In genomic region chr9:94534795-94535194, GRCm38 (mm10) we compare ENCODE assay signal across 9 mouse cellular contexts. TPM values are rescaled to one million over a fixed set of nuclear protein-coding genes. Genes with fewer than 3 reads are reported as not detected.
DNase-seq lines count a peak whose midpoint lies in the region; ATAC-seq and TF ChIP-seq lines count a peak whose summit lies in the region.
"Had no signal": no experiment of that assay in that cellular context is flagged by ENCODE, and none has a peak within 500 bp of the region (broad histone marks: within the 10 kb centered on the region; RNA-seq: fewer than 3 reads in every experiment).

No protein-coding gene starts in this region.

- TF ChIP-seq CTCF in lung, embryonic 14.5 days (IDR thresholded peaks at IDR 0.05; ENCODE audit: low read depth) = no peak

- H3K27me3 ChIP-seq in forebrain, embryonic 12.5 days = no peaks in the 10 kb centered on the region
- H3K27me3 ChIP-seq in forebrain, embryonic 16.5 days (replicated peaks; ENCODE audit: control insufficient read depth, insufficient read depth, low read length) = no peaks in the 10 kb centered on the region
- no peaks in the 10 kb centered on the region for H3K27me3 ChIP-seq in lung, embryonic 14.5 days (ENCODE audit: insufficient read depth, low read length)
- H3K27me3 ChIP-seq in hindbrain, embryonic 13.5 days = no peaks in the 10 kb centered on the region
- H3K27me3 ChIP-seq in neural tube, embryonic 12.5 days (replicated peaks) = no peaks in the 10 kb centered on the region

- no peak overlapping the region for H3K9ac ChIP-seq in forebrain, embryonic 12.5 days
- H3K9ac ChIP-seq in forebrain, embryonic 16.5 days (replicated peaks; ENCODE audit: low read depth, low read length) = no peak overlapping the region
- H3K9ac ChIP-seq in lung, embryonic 14.5 days = no peak overlapping the region
- no peak overlapping the region for H3K9ac ChIP-seq in hindbrain, embryonic 13.5 days
- H3K9ac ChIP-seq in neural tube, embryonic 12.5 days = no peak overlapping the region

- no peaks in the 10 kb centered on the region for H3K36me3 ChIP-seq in forebrain, embryonic 12.5 days (replicated peaks)
- no peaks in the 10 kb centered on the region for H3K36me3 ChIP-seq in forebrain, embryonic 16.5 days (ENCODE audit: control insufficient read depth, insufficient read depth)
- H3K36me3 ChIP-seq in lung, embryonic 14.5 days (ENCODE audit: insufficient read depth) = no peaks in the 10 kb centered on the region
- no peaks in the 10 kb centered on the region for H3K36me3 ChIP-seq in hindbrain, embryonic 13.5 days
- H3K36me3 ChIP-seq in neural tube, embryonic 12.5 days = no peaks in the 10 kb centered on the region

- DNase-seq in lung, embryonic 14.5 days = peak; percentile 48
- no peak for DNase-seq in lung, postnatal 25 days (ENCODE audit: low spot score)
- DNase-seq: kidney, postnatal 25 days had no signal

- 0 out of 2 replicates have a peak overlapping the region, but pooled peaks have one; percentile 75 for H3K4me2 ChIP-seq in forebrain, embryonic 12.5 days
- no peak overlapping the region for H3K4me2 ChIP-seq in forebrain, embryonic 16.5 days (ENCODE audit: low read length)
- H3K4me2 ChIP-seq in lung, embryonic 14.5 days = peak overlapping the region; percentile 86
- peak overlapping the region; percentile 78 for H3K4me2 ChIP-seq in hindbrain, embryonic 13.5 days
- peak overlapping the region; percentile 89 for H3K4me2 ChIP-seq in neural tube, embryonic 12.5 days (replicated peaks)

- H3K27ac ChIP-seq in forebrain, embryonic 12.5 days = no peak overlapping the region
- no peak overlapping the region for H3K27ac ChIP-seq in forebrain, embryonic 16.5 days (ENCODE audit: low read length)
- H3K27ac ChIP-seq in lung, embryonic 14.5 days (ENCODE audit: low read depth) = no peak overlapping the region
- H3K27ac ChIP-seq in hindbrain, embryonic 13.5 days = no peak overlapping the region
- H3K27ac ChIP-seq in neural tube, embryonic 12.5 days = no peak overlapping the region

- no peak overlapping the region for H3K4me3 ChIP-seq in forebrain, embryonic 12.5 days (replicated peaks)
- no peak overlapping the region for H3K4me3 ChIP-seq in forebrain, embryonic 16.5 days (replicated peaks; ENCODE audit: low read length)
- H3K4me3 ChIP-seq in lung, embryonic 14.5 days (ENCODE audit: low read depth, low read length) = peak overlapping the region; percentile 77
- H3K4me3 ChIP-seq in hindbrain, embryonic 13.5 days = peak overlapping the region; percentile 82
- no peak overlapping the region for H3K4me3 ChIP-seq in neural tube, embryonic 12.5 days

- no peak for ATAC-seq in forebrain, embryonic 12.5 days (ENCODE audit: low FRiP score)
- ATAC-seq in forebrain, embryonic 16.5 days = no peak
- no peak for ATAC-seq in lung, embryonic 14.5 days (ENCODE audit: insufficient read depth)
- ATAC-seq in hindbrain, embryonic 13.5 days (ENCODE audit: low FRiP score) = no peak
- ATAC-seq in neural tube, embryonic 12.5 days (ENCODE audit: low FRiP score, low read depth) = no peak
- no peak for ATAC-seq in erythroid progenitor cell, adult 5-6 weeks (replicated peaks; ENCODE audit: low FRiP score, poor library complexity, severe bottlenecking)
- no peak for ATAC-seq in frontal cortex, adult (ENCODE audit: low TSS enrichment)

- no peaks in the 10 kb centered on the region for H3K9me3 ChIP-seq in forebrain, embryonic 12.5 days
- H3K9me3 ChIP-seq in forebrain, embryonic 16.5 days (ENCODE audit: control insufficient read depth, low read length) = no peaks in the 10 kb centered on the region
- no peaks in the 10 kb centered on the region for H3K9me3 ChIP-seq in lung, embryonic 14.5 days (ENCODE audit: low read depth, low read length)
- H3K9me3 ChIP-seq in hindbrain, embryonic 13.5 days = no peaks in the 10 kb centered on the region
- no peaks in the 10 kb centered on the region for H3K9me3 ChIP-seq in neural tube, embryonic 12.5 days

- peaks cover 32% of the 10 kb centered on the region for H3K4me1 ChIP-seq in forebrain, embryonic 12.5 days
- H3K4me1 ChIP-seq in forebrain, embryonic 16.5 days (replicated peaks; ENCODE audit: control insufficient read depth, insufficient read depth, low read length) = peaks cover 30% of the 10 kb centered on the region
- H3K4me1 ChIP-seq in lung, embryonic 14.5 days (ENCODE audit: insufficient read depth) = 0 out of 2 replicates have a peak, but pooled peaks cover 5% of the 10 kb centered on the region
- peaks cover 44% of the 10 kb centered on the region for H3K4me1 ChIP-seq in hindbrain, embryonic 13.5 days (replicated peaks)
- H3K4me1 ChIP-seq in neural tube, embryonic 12.5 days = peaks cover 14% of the 10 kb centered on the region

RNA-seq across cellular contexts. Expression of gene 1190002N15Rik, which starts 3.1 kb away (rescaled TPM):
- polyA plus RNA-seq in forebrain, embryonic 12.5 days (2016; fragmentation: Nextera tagmentation; extraction: Ambion mirVana) = 6.1 and 11.1 TPM in 2 replicates
- 4.1 and 4.7 TPM in 2 replicates for polyA plus RNA-seq in forebrain, embryonic 16.5 days (2015; fragmentation: Nextera tagmentation; extraction: Ambion mirVana)
- polyA plus RNA-seq in lung, embryonic 14.5 days (2014; fragmentation: Nextera tagmentation; extraction: Ambion mirVana) = 35.5 and 37.6 TPM in 2 replicates
- 6.0 and 6.4 TPM in 2 replicates for polyA plus RNA-seq in hindbrain, embryonic 13.5 days (2015; fragmentation: Nextera tagmentation; extraction: Ambion mirVana)
- polyA plus RNA-seq in neural tube, embryonic 12.5 days (2016; fragmentation: Nextera tagmentation; extraction: Ambion mirVana) = 27.4 and 30.4 TPM in 2 replicates
- 15.9 and 16.8 TPM in 2 replicates for total RNA-seq in erythroid progenitor cell, adult 5-6 weeks (2015; ENCODE audit: low replicate concordance)
- total RNA-seq in erythroid progenitor cell, adult 5-6 weeks (2017; ENCODE audit: low replicate concordance) = 15.0 and 16.0 TPM in 2 replicates

Comparison
In these comparisons a context has a peak if more than half of its experiments do, and no peak if none do; other contexts are left out.
1. H3K4me3 ChIP-seq: peak in lung, embryonic 14.5 days (single experiment) and hindbrain, embryonic 13.5 days (single experiment); none in forebrain, embryonic 12.5 days (single experiment), forebrain, embryonic 16.5 days (single experiment) and neural tube, embryonic 12.5 days (single experiment).